Mouse (Mus musculus) layer of hippocampus, adult 2 months (tissue): ENCODE results near the gene Zer1. TPM values are rescaled to one million over a fixed set of nuclear protein-coding genes. Genes with fewer than 3 reads are reported as not detected.
A peak's percentile ranks its signal among the peaks of the same experiment; 100 is the strongest.

ENCODE experiments used
- DNase-seq, 2 experiments: peaks; one replicate each; pipeline ENCODE4 v3.0.0; 2022; ENCODE audit warnings: low spot score in 2 of 2
- H3K27ac ChIP-seq: fragments of 200-600 bp; 2 replicates; pipeline ENCODE4 v1.8.1; 2022
- H3K4me3 ChIP-seq: fragments of 200-600 bp; 2 replicates; pipeline ENCODE4 v1.8.1; 2022; ENCODE audit warnings: mild to moderate bottlenecking
- CTCF ChIP-seq: fragments of 200-600 bp; conservative IDR thresholded peaks from 2 replicates; pipeline ENCODE4 v1.8.1; 2022; ENCODE audit warnings: antibody characterized with exemption, mild to moderate bottlenecking, moderate library complexity
- total RNA-seq, 2 experiments: library from RNA; stranded (reverse); gene quantifications; 2 replicates each; pipeline ENCODE4 v1.2.3; 2021

Zer1 gene
- total RNA-seq, 2 experiments from 2014 or later, result 197 to 199 TPM

DNA sequence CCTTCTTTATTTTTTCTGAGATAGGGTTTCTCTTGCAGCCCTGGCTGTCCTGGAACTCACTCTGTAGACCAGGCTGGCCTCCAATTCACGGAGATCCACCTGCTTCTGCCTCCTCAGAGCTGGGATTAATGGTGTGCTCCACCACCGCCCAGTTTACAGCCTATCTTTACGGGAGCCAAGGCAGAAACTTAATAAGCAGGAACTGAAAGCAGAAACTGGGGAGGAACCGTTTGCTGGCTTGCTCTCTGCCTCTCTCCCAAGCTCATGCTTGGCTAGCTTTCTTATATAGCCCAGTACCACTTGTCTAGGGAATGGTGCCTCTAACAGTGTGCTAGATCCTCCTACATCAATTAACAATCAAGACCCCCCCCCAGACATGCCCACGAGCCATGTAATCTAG lies 40.3 kb downstream of the Zer1 start:
- H3K4me3 ChIP-seq, result no peak overlapping the region
- H3K27ac ChIP-seq, result no peak overlapping the region
- no peak for TF ChIP-seq CTCF
- no peak for DNase-seq

DNA sequence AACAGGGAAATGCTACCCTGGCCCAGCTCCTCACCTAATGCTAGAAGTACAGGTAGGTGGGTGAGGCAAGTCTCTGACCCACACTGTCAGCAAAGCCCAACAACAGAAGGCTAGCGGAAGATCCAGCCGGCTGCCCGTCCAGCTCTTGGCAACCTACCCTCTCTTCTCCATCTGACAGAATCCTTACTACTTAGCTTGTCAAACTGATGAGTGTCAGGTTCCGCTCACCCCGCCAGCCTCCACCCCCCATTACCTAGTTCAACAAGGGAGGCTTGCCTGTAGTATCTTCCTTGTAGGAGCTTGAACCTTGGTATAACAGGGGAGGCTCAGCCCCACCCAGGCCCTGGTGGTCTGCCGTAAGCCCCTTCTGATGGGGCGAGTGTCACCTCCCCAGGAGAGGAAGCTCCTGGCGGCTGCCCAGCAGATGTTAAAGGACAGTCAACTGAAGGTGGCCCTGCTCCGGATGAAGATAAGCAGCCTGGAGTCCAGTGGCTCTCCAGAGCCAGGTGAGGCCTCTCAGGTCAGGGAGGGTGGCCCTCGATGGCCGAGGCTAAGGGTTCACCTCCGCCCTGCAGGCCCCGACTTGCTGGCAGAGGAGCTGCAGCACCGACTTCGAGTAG lies 44.1 kb downstream of the Zer1 start:
- H3K4me3 ChIP-seq, result no peak overlapping the region
- TF ChIP-seq CTCF, result no peak
- H3K27ac ChIP-seq, result no peak overlapping the region
- DNase-seq, result no peak

DNA sequence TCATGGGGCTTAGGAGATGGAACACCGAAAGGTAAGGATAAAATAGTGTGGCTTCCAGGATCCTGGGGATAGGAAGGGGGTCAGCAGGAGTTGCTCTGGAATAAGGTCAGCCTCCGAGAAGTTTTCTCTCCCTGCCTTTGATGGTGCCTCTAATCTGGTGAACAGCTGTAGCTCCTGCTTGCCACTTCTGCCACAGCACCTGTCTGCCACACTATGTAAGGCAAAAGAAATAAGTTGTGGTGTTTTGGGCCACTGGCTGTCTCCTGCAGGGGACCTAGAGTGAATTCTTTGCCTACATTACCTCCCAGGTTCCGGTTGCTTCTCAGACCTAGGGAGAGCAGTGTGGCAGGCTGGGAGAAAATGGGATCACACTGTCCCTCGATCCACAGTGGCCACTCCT lies 45.6 kb downstream of the Zer1 start:
- Histone ChIP-seq H3K27ac (peak overlapping the region; percentile 14; the same call in 1 of the 2 replicates), H3K4me3 (no peak overlapping the region)
- no peak for TF ChIP-seq CTCF
- no peak for DNase-seq

DNA sequence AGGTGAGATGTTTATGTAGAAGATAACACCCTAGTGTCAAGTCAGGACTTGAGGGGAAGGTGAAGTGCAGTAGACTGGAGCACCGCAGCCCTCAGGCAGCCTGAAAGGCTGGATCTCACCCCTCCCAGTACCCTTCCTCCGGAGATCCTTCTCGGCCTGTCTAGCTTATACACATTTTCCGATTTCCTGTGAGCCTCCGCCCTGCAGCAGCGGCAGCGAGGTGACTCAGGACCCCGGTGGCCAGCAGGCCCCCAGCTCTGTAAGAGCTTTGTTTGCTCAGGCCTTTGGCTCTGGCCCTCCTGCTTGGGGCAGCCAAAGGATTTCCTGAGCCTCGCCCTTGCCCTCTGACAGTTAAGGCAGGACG lies 46.1 kb downstream of the Zer1 start:
- peak overlapping the region; percentile 51; the same call in 1 of the 2 replicates for H3K27ac ChIP-seq
- no peak overlapping the region for H3K4me3 ChIP-seq
- no peak for DNase-seq
- no peak for TF ChIP-seq CTCF

DNA sequence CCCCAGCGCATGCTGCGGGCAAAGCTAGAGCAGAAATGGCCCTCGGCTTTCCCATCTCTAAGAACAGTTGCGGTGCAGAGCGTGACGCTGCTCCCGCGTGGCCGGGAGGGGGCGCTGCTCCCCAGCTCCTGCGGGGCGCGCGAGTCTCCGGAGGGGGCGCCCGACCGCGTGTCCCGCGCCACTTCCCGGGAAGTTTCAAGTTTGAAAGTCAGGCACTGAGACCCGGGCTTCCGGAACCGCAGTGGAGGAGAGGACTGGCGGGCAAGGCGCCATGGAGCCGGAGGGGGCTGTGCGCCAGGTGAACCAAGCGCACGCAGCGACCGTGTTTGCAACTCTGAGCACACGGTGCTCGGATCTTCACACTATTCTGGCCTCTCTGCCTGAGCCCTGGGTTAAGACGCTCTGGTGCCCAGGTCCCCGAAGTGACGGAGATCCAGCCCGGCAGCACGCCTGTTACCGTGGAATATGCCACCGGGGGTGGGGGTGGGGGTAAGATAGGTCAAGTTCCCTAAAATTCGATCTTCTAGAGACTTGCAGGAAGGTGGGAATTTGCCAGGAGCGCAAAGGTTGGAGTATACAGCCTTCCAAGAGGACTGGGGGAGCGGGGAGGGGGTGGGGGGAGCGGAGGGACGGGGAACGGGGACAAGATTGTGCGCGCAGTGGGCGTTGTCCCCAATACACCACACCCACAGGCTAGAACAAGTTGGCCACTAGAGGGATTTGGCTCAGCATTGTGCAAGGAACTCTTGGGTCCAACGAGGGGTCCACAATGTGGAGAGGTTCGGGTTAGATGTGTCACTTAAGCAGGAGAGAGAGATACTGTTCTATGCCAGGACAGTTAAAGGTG lies 46.7 kb downstream of the Zer1 start, which contains the start of gene Pkn3:
TSS of gene Pkn3 (plus strand) at position 183 of the 847 bp plus-strand sequence.
- TF ChIP-seq CTCF, result peak; percentile 99
- Histone ChIP-seq H3K27ac (peak within 1 kb of the TSS; percentile 51; the same call in 1 of the 2 replicates), H3K4me3 (peak within 1 kb of the TSS; percentile 56)
- peak; percentile 55 to 83 for DNase-seq

DNA sequence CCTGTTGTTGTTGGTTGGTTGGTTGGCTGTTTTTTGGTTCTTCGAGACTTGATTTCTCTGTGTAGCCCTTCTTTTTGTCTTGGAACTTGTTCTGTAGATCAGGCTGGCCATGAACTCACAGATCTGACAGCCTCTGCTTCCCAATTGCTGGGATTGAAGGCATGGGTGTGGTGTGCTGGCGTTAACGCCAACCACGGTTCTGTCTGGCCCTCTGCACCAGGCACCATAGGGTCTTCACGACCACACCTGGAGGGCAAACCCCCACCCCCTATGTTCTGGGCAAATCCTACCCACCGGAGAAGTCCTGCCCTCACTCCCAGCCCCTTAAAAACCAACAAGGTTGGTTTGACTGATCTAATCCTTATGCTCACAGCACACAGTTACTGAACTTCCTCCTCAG lies 47.4 kb downstream of the Zer1 start:
- Histone ChIP-seq H3K4me3 (peak overlapping the region; percentile 56; the same call in 1 of the 2 replicates), H3K27ac (no peak overlapping the region)
- TF ChIP-seq CTCF, result no peak
- no peak for DNase-seq

DNA sequence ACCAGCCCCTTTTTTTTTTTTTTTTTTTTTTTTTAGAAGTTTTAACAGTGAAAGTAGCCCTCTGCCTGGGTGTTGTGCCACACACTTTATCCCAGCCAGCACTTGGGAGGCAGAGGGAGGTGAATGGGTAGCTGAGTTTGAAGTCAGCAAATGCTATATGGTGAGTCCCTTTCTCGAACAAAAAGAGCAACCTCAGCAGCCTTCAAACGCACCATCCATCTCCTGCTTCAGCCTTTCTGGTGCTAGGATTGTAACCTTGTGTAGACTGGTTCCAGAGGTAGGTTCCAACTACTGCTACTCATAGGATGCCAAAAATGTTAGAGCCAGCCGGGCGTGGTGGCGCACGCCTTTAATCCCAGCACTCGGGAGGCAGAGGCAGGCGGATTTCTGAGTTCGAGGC lies 47.9 kb downstream of the Zer1 start:
- no peak for TF ChIP-seq CTCF
- no peak overlapping the region for H3K4me3 ChIP-seq
- H3K27ac ChIP-seq, result no peak overlapping the region
- DNase-seq, result no peak

DNA sequence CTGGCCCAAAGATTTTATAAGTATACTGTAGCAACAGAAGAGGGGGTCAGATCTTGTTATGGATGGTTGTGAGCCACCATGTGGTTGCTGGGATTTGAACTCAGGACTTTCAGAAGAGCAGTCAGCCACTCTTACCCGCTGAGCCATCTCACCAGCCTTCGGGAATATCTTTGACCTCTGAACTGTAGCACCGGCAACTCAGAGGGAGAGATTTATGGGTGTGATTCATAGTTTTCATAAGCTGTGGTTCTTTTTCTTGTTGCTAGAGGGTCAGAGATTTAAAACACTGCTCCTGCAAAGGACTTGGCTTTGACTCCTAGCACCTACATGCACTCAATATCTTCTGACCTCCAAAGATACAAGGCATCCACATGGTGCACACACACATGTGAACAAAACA lies 48.8 kb downstream of the Zer1 start:
- TF ChIP-seq CTCF, result no peak
- Histone ChIP-seq H3K27ac (no peak overlapping the region), H3K4me3 (no peak overlapping the region)
- DNase-seq, result no peak

DNA sequence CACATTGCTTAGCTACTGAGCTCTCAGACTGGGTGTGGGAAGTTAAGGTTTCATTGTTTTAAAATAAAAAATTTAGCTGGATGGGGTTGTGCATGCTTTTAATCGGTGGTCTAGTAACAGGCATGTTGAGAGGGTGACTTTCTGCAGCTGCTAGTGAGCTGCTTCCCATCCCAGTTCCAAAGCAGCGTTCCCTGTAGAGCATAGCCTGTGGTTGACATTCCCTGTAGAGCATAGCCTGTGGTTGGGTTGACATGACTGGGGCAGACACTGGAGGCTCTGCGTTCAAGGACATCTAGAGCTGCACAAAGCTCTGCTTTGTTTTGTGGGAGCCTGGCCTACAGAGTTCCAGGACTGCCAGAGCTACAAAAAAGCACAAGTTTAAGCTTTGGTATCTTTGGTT lies 51.1 kb downstream of the Zer1 start:
- no peak overlapping the region for H3K4me3 ChIP-seq
- no peak for TF ChIP-seq CTCF
- H3K27ac ChIP-seq, result no peak overlapping the region
- DNase-seq, result no peak

DNA sequence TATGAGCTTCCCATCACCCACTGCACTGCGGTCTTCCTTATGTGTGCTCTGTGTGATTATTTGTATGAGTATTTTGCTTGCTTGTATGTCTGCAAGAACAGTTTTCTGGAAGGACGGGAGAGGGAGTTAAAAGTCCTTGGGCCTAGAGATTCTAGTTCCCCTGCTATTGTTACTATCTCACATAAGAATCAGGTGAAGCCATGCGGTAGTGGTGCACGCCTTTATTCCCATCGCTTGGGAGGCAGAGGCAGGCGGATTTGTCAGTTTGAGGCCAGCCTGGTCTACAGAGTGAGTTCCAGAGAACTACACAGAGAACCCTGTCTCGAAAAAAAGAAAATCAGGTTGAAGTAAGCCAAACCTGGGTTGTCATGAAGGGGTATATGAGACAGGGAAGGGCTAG lies 51.5 kb downstream of the Zer1 start:
- no peak overlapping the region for H3K27ac ChIP-seq
- TF ChIP-seq CTCF, result no peak
- no peak for DNase-seq
- no peak overlapping the region for H3K4me3 ChIP-seq

DNA sequence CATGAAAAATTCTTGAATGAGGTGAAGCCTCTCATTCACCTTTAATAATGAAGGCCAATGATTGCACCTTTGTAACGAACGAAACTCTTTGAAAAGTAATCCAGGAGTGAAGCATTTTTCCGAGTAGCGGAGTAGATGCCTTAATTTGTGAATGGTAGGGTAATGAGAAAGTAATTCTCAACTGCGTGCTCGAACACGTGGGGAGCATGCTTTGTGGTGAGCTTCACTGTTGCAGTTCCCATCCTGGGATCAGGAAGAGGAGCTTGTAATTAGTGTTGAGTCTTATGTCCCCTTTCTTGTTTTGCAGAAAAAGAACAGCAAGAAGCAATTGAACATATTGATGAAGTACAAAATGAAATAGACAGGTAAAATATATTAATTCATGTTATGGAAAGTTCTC lies 56.4 kb downstream of the Zer1 start:
- no peak for TF ChIP-seq CTCF
- Histone ChIP-seq H3K4me3 (peak overlapping the region; percentile 85), H3K27ac (no peak overlapping the region)
- no peak for DNase-seq

DNA sequence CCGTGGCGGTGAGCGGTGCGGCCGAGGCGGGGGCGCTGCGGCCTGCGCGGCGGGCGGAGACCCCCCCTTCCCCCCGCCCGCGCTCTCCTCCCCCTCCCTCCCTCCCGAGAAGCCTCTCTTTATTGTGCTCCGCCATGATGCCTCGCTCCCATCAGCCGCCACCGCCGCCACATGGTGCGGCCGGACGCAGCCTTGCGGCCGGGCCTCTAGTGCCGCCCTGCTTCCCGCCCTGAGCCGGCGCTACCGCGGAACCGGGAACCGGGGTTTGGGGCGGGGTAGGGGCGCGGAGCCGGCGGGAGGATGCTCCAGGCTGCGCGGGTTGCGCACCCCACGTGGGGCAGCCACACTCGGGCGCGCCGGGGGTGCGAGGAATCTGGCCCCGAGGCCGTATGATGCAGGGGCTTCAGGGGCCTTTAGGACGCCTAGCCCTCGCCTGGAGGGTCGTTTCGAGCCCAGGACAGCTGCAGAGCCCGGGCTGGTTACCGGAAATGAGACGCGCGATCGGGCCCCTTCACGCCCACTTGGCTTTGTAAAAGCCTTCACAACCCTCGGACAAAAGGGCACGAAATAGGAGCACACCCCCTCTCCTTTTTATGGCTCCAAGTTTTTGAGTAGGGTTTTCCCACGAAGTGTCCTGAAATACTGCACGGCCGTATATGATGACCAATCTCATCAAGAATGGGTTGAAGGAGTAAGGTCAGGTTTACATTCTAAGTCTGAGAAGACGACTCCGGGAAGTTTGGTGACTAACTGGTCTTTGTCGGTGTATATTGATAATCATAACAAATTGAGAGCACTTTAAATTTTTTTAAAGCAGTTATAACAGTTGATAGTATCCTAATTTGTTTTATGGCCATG lies 57.1 kb downstream of the Zer1 start:
- no peak for TF ChIP-seq CTCF
- Histone ChIP-seq H3K27ac (peak overlapping the region; percentile 98), H3K4me3 (peak overlapping the region; percentile 85)
- peak in 1 of 2 experiments; percentile 36 for DNase-seq
